Mouse (Mus musculus) myocyte (in vitro differentiated cells): ENCODE results near the gene Kif27.

Experiments used
- CEBPB ChIP-seq: IDR thresholded peaks from 2 replicates; pipeline ENCODE4 v1.6.1; 2011; ENCODE audit warnings: mild to moderate bottlenecking, moderate library complexity; ENCODE audit not compliant: poor library complexity, insufficient read depth, severe bottlenecking
- E2F4 ChIP-seq: IDR thresholded peaks from one replicate; pipeline ENCODE4 v1.6.1; 2011; ENCODE audit warnings: mild to moderate bottlenecking, control low read depth, moderate library complexity; ENCODE audit not compliant: insufficient read depth
- MYOG ChIP-seq, 3 experiments: IDR thresholded peaks; one replicate each; pipeline ENCODE4 v1.6.1; 2011; ENCODE audit warnings: control low read depth in 2 of 3, low read depth in 2 of 3, mild to moderate bottlenecking in 2 of 3; ENCODE audit not compliant: insufficient read length in 2 of 3, control insufficient read depth in 1 of 3, insufficient read depth in 1 of 3
- POLR2A ChIP-seq: IDR thresholded peaks from one replicate; pipeline ENCODE4 v1.6.1; 2011; ENCODE audit warnings: low read depth, mild to moderate bottlenecking, control low read depth, moderate library complexity; ENCODE audit not compliant: insufficient read length
- TCF12 ChIP-seq: IDR thresholded peaks from one replicate; pipeline ENCODE4 v1.6.1; 2011; ENCODE audit warnings: mild to moderate bottlenecking, control low read depth; ENCODE audit not compliant: poor library complexity, insufficient read depth, severe bottlenecking
- TCF3 ChIP-seq: IDR thresholded peaks from one replicate; pipeline ENCODE4 v1.6.1; 2011; ENCODE audit warnings: low read depth, control low read depth; ENCODE audit not compliant: insufficient read length
- USF1 ChIP-seq: IDR thresholded peaks from one replicate; pipeline ENCODE4 v1.6.1; 2011; ENCODE audit warnings: low read depth, mild to moderate bottlenecking, control low read depth, moderate library complexity

- no peak for TF ChIP-seq POLR2A
- TF ChIP-seq CEBPB = no peak
- TF ChIP-seq MYOG (IDR thresholded peaks at IDR 0.05; ENCODE audit: control insufficient read depth in 1 of 3, insufficient read depth in 1 of 3, insufficient read length in 2 of 3, low read depth in 2 of 3) = no peak
- no peak for TF ChIP-seq USF1
- TF ChIP-seq TCF12 = no peak
- TF ChIP-seq TCF3 = no peak
- no peak for TF ChIP-seq E2F4
These were observed 13.6 kb upstream of the Kif27 start for GRCm38 (mm10) chr13:58372278-58373152.
